Mouse (Mus musculus) bone marrow, adult 2 months (tissue): ENCODE results near the gene 1700017N19Rik.

ENCODE experiments used
- CTCF ChIP-seq: fragments of 200-500 bp; IDR thresholded peaks from 2 replicates; pipeline ENCODE4 v1.5.1; 2011; ENCODE audit warnings: low read length, control low read depth; ENCODE audit not compliant: control insufficient read depth, insufficient read depth
- POLR2A ChIP-seq: fragments of 200-500 bp; IDR thresholded peaks from 2 replicates; pipeline ENCODE4 v1.6.1; 2011; ENCODE audit warnings: low read depth, mild to moderate bottlenecking, control low read depth, low read length, borderline replicate concordance; ENCODE audit not compliant: control insufficient read depth

GRCm38 (mm10) chr10:100620040-100620439 is 29.8 kb downstream of the 1700017N19Rik start:
- TF ChIP-seq POLR2A, result no peak
- TF ChIP-seq CTCF, result no peak
